Mouse (Mus musculus): ENCODE data around the gene Dennd1b.

Dennd1b gene

DNA sequence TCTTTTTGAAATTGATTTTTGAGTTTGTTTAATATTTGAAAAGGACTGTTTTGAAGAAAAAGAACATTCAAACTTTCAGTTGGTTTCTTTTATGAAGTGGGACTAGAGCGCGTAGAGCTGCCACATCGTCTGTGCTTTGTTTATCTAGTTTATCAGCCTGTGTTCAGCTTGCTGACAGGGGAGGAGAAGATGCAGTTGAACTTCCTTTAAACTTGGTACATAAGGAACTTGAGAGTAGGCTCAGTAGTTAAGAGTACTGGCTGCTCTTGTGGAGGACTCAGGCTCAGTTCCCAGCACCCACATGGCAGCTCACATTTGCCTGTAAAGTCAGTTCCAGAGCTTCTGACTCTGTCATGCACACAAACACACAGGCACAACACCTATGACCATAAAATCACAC is 124.3 kb downstream of the Dennd1b start:
- DNase-seq = no peak

DNA sequence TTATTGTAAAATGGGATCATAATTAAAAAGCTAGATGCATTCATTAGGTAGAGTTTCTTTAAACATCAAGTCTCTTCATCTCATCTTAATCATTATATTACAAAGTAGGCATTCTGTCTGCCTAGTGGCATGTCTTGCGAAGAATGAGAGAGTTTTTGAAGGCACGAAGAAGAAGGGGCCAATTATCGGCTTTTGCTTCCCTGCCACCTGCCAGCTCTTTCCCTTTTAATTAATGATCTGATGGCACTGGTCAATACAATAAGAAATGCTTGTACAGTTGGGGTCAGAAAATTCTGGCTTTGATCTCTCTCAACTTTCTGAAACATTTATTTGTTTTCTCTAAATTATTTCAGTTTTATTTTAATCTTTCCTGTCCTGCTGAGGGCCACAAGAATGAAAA is 127.5 kb downstream of the Dennd1b start:
- DNase-seq = no peak

DNA sequence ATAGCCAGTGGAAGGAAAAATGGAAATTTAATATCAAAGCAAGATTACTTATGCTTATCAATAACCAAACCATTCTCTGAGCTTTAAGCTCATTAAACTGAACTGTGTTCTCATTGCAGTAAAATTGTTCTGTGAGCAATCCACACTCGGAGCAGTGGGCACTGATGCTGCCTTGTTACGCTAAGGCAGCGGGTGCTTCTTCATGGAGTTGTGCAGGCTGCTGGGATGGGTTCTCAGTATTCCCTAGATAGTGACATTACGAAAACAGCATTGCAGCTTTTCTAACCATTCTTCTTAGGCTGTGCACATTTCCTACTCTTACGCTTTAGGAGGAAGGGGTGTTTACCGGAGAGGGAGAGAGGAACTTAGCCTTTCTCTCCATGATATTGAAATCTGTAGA is 128.5 kb downstream of the Dennd1b start:
- no peak for DNase-seq

GRCm38 (mm10) chr1:139092144-139092543 is 128.9 kb downstream of the Dennd1b start:
- DNase-seq = no peak

- DNase-seq = peak in 1 of 2 experiments; percentile 13
Measured at GRCm38 (mm10) chr1:139092722-139093121, 129.5 kb downstream of the Dennd1b start.

GRCm38 (mm10) chr1:139096369-139096768 is 133.1 kb downstream of the Dennd1b start:
- no peak for DNase-seq

DNA sequence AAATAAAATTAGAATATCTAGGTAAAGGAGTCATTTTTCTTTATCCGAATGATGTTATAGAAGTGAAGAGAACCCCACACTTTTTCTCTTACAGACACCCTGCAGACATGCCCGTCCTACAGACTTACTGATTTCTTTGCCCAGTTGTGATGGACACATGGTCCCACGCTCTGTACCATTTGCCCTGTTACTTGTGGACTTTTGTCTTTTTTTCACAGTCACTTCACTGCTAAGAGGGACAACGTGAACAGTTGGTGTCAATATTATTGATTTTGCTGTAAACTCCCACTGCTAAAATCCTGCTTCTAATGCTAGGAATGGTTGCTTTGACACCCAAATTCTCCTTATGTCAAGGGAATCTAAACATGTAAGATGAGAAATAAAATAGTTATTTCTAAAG is 134.9 kb downstream of the Dennd1b start:
- DNase-seq = no peak

DNA sequence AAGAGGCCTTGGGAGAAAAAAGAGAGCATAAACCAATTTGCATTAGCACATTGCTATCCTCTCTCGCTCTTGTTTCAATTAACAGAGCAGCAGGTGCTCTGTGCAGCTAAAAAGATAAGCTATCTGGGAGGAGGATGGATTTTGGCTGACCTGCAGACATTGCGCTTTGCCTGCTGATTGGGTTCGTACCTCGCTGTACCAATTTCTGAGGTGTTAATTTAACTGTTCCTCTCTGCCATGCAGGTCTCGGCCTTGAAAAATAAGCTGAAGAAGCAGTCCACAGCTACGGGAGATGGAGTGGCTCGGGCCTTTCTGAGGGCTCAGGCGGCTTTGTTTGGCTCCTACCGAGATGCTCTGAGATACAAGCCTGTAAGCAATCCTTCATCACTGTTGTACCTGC is 138.5 kb downstream of the Dennd1b start:
- no peak for DNase-seq

GRCm38 (mm10) chr1:139108251-139108650 is 145.0 kb downstream of the Dennd1b start:
- DNase-seq = no peak

- no peak for DNase-seq
Measured at GRCm38 (mm10) chr1:139122626-139123025, 159.4 kb downstream of the Dennd1b start.

DNA sequence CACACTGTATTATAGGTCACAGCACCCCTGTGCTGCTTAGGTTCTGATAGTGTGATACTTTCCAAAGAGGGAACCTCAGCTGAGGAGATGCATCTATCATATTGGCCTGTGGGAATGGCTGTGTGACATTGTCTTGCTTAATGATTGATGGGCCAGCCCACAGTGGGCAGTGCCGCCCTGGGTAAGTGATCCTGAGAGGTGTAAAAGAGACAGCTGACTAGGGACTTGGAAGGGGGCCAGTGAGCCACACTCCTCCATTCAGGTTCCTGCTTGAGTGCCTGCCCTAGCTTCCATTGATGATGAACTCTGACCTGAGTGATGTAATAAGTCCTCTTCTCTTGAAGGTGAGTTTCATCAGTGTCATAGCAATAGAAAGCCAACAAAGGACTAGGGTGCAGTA is 176.4 kb downstream of the Dennd1b start:
- peak in 1 of 2 experiments; percentile 7 for DNase-seq

- no peak for DNase-seq
Measured at GRCm38 (mm10) chr1:139145516-139145915, 182.3 kb downstream of the Dennd1b start.

- DNase-seq = no peak
Measured at GRCm38 (mm10) chr1:139146306-139146705, 183.1 kb downstream of the Dennd1b start.

DNA sequence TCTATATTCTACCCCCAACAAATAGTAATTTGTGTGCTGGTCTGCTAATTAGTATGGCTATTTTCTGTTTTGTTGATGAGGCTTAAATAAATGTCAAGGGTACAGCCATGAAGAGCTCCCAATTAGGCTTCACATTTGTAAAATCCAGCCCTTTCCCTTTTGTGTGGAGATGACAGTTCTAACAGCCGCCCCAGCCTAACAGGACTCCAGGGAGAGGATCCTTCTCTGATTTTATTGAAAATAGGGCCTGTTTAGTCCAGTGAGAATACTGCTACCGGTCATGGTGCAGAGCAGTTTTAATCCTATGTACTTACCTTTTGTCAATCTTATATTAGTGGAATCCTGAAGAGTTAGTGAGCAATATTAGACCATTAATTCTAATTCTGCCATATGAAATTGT is 189.8 kb downstream of the Dennd1b start:
- no peak for DNase-seq

- no peak for DNase-seq
Measured at GRCm38 (mm10) chr1:139153493-139153892, 190.3 kb downstream of the Dennd1b start.

- DNase-seq = peak; percentile 16 to 25
Measured at GRCm38 (mm10) chr1:139156397-139156796, 193.2 kb downstream of the Dennd1b start.

GRCm38 (mm10) chr1:139161619-139162018 is 198.4 kb downstream of the Dennd1b start:
- peak in 1 of 2 experiments; percentile 11 for DNase-seq

- peak; percentile 16 to 40 for DNase-seq
Measured at GRCm38 (mm10) chr1:139162814-139163213, 199.6 kb downstream of the Dennd1b start.

- DNase-seq = no peak
Measured at GRCm38 (mm10) chr1:139174058-139174832, 211.0 kb downstream of the Dennd1b start.

- no peak for DNase-seq
Measured at GRCm38 (mm10) chr1:139179707-139180106, 216.5 kb downstream of the Dennd1b start.

DNA sequence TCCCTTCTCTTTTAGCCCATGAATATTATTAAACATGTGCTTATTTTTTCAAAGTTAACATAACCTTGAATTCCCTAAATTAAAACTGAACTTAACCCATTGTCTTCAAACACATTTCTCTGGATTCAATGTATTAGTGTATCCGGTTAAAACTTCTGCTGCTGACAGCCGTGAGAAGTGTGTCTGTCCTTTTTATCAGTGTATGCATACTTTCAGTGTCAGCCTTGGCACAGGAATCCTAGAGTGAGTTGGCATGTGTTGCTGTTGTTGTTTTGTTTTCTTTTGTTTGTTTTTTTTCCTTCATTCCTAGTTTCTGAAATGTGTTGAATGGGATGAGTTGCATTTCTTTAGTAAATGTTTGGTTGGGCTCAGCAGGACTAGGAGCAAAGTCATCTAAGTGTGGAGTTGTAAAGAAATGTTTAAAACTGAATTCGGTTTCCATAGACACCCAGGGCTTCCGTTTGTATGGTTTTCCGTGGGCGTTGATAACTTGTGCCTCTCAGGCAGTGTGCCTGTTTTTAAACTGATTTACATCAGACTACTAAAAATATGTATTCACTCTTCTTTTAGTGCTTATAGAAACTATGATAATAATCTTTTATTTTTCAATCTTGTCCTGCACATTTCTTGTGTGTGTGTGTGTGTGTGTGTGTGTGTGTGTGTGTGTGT is 217.4 kb downstream of the Dennd1b start:
- DNase-seq = no peak

DNA sequence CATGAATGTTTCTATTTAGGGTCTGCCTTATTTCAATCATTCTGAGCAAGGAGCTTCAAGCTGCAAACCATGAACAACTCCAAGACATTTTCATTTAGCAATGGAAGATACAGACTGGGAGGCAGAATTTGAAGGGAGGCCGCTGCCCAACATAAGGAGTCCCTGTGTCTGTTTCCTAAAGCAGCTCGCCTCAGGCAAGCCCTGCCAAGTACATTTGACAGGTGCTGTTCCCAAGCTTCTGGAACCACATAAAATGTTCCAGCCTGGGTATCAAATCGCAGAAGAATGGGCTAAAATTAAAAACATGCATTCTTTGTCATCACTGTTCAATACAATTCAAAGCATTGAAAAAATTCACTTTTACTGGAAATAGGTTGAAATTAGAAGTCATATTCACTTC is 229.4 kb downstream of the Dennd1b start:
- no peak for DNase-seq

DNA sequence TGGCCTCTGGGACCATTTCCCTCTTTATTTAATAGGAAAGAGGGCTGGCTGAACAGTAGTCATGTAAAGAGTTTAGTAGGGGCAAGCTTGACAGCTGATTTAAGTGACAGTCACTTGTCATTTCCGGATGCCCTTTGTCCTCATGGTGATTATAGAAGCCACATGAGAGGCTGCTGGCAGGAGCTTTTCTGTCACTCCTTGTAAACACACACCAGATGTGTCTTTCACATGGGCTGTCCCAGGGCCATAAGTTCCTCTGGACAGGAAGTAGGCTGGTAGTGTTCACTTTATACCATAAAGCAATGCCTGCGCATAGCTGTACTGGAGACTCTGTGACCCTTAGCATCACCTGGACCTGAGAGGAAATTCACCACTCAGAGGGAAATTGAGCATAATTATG is 230.8 kb downstream of the Dennd1b start:
- no peak for DNase-seq

GRCm38 (mm10) chr1:139194428-139195028 is 231.3 kb downstream of the Dennd1b start:
- no peak for DNase-seq

Data from kidney, postnatal 36 days (tissue).